Mouse (Mus musculus): Measurements from ENCODE around the gene Rhcg. TPM values are rescaled to one million over a fixed set of nuclear protein-coding genes. Genes with fewer than 3 reads are reported as not detected.

Rhcg gene
- polyA plus RNA-seq, 2 experiments from 2014 or later: not detected

DNA sequence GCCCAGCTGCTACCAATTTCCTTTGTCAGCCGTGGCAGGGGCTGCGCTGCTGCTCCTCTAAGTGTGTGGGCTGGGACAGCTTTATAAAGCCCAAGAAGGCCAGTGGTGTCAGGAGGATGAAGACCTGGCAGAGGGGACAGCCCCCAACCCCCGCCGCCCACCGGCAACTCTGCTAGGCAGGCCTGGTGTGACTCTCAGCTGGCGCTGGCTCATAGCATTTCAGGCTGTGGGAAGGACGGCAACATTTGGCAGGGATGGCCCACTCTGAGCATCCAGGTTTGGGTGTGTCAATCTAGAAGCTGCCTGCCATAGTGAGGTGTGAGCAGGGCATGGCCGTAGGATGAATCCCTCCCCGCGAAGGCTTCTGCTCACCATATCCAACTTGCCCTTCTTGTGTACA is 17.3 kb downstream of the Rhcg start:
- ATAC-seq: no peak

- peak; percentile 66 for ATAC-seq
Measured at GRCm38 (mm10) chr7:79594854-79595253, 22.6 kb downstream of the Rhcg start.

GRCm38 (mm10) chr7:79591812-79592731 is 25.4 kb downstream of the Rhcg start:
- peak; percentile 48 for ATAC-seq

GRCm38 (mm10) chr7:79590560-79591110 is 26.8 kb downstream of the Rhcg start:
- ATAC-seq: no peak

DNA sequence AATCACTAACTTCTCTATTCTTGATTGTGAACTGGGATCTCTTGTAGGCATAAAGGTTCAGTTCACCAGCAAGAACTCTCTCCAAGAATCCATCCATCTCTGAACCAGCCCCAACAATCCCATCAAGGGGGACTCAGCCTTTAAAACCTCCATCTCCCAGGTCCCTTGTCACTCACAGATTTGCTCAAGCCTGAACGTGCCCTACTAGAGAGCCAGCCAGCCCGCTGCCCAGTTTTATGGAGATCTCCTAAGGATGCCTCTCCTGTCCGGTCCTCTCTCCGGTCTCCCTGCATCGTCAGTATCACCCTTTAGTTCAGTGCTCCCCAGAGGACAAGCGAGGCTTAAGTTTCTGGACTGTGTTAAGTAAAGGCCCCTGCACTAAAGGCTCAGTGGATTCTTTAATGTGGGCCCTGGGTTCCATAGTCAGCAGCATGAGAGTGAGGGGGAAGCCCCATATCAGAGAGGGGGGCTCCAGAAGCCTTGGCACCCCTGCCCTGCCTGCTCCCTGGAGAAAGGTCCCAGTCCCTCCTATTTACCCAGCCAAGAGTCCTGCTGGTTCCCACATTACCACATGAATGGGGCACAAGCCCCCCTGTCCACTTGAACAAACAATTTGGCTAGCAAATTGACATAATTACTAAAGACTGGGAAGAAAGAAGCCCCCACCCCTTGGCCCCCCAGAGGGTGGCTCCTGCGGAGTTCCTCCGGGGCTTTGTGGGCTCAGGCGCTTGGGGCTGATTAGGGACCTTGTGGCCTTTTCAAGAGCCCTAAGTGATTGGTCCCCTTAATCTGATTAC is 27.5 kb downstream of the Rhcg start:
- ATAC-seq: no peak

DNA sequence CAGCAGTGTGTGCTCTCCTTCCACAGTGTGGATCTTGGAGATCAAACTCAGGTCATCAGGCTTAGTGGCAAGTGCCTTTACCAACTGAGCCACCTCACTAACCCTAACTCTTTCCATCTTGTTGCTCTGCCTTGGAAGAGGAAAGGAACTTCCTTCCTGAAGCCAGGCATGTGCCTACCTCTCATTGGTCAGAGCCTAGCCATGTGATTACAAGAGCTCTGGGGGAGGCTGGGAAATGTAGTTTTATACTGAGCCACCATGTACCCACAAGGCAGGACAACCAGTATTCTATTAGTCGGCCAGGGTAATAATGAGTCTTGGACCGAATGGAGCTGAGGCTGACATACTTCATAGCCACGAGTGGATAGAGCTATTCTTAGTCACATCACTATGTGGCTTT is 29.2 kb downstream of the Rhcg start:
- no peak for ATAC-seq

DNA sequence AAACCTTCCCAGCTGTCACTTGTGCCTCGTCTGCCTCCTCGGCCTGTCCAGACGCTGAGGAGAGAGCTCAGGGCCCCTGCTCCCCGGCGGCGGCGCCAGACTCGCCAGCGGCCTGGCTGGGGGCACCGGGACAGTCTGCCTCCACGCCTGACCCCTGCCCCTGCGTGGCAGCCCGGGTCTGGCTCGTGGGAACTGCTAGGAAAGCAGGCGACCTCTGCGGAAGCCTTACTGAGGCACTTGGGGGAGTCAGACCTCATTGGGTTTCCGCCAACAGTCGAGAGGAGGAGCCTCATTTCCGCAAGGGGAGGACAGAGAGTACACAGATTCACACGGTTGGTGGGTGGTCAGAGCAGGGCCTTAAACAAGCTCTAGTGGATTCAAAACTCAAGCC is 38.6 kb downstream of the Rhcg start:
- ATAC-seq: peak; percentile 72

DNA sequence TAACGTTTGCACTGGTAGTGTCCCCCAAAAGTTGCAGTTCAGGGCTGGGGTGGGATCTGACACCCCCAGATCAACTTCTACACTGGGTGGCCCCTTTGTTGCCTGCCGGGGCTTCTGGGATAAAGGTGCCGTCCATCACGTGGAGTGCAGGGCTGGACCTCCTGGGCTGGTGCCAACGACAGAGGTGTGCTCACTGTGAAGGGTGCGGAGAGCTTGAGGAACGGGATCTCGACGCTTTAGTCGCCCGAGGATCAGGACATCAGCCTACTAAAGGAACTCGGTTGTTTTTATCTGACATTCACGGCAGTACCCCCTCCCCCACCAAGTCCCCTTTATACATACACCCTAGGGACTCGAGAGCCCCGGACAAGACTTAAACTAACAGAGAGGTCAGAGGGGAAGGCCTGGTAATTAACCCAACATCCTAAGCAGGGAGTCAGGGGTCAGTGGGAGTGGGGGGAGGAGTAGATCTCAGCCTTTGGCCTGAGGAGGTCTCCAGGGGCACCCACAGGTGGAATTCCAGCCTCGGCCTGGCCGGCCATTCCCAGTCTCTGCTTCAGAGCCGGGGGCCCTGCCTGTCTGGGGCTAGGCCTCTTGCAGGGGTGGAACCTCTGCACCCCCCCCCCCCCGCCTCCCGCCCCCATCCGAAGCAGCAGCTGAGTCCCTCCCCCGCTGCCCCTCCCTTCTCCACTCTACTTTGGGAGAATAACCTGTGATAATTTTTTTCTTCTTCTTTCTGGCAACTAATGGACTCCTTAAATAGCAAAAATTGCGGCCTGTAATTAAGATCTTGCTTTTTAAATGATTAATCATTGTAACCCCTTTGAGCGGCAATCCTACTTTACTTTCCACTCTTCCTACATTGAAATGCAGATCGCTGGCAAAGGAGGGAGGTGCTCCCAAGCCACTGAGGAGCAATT is 39.3 kb downstream of the Rhcg start:
- no peak for ATAC-seq

DNA sequence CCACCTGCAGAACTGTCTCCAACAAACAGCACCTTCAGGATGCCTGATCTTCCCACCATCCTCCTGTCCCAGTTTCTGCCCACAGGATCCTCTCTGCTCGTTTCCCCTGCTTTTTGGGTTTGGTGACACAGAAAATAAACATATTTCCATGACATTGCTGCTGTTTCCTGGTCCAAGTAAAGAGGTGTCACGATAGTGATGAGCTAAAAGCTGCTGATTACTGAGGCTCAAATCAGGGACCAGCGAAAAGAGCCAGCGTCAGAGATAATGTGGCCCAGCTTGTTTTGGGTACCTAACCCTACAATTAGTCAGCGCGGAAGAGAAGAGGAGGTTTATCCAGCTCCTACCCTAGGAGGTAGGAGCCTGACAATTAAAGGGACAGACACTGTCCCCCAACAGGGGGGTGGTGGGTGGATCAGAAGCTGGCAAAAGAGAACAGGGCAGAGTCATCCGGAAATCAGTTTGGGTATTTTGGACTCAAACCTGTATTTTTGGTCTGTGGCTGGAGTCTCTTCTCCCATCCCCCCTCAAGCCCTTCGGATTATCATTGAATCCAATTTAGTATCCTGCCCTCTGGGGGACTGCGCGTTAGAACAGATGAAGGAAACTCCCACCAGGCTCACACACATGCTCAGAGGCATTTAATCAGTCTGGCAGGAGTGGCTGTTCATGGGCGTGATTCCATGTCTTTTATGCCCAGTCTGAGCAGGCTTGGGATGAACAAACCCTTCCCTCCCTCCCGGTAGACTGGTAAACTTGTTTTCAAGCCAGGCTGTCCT is 40.2 kb downstream of the Rhcg start:
- ATAC-seq: no peak

- no peak for ATAC-seq
Measured at GRCm38 (mm10) chr7:79576659-79577058, 40.8 kb downstream of the Rhcg start.

DNA sequence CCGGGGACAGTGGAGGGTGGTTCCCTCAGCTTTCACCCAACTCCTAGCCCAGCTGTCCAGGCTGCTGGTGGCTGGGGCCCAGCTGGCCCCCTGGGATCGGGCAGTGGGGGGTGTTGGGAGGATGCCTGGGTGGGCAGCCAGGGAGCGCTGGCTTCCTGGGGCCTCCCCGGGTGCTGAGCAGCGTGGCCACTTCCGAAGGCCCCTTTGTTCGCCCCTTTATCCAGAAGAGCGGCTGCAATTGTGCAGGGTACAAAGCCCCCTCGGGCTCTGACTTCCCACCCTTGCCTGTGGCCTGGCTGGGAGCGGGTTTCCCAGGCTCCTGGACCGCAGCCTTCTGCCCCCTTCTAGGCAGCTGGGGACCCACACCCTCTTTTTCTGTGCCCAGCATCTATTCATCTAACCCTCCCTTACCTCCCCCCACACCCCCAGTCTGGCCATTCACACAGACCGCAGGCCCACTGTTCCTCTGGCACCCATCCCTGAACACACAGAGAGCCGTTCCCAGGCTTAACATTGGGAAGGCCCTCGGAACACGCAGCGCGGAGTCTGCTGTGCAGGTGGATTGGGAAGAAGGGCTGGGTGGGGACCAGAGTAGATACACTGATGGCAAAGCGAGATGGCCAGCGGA is 45.2 kb downstream of the Rhcg start:
- no peak for ATAC-seq

- ATAC-seq: no peak
Measured at GRCm38 (mm10) chr7:79568937-79569535, 48.4 kb downstream of the Rhcg start.

DNA sequence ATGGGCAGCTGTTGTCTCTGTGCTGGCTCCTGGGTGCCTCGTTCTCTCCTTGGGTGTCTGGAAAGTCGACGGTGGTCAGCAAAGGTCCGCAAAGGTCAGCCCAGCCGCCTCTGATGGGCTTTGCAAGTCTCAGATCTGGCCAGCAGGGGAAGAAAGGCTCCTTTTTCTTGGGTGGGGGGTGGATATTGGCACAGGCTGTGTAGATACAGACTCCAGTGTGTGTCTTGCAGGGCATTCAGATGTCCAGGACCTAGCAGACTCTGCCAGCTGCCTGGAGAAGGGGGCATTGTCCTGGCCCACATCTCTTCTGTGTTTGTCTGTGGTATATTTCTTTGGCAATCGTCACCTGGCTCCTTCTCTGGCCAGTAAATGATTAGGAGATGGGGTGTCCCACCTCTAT is 49.2 kb downstream of the Rhcg start:
- no peak for ATAC-seq

- no peak for ATAC-seq
Measured at GRCm38 (mm10) chr7:79563675-79564074, 53.8 kb downstream of the Rhcg start.

DNA sequence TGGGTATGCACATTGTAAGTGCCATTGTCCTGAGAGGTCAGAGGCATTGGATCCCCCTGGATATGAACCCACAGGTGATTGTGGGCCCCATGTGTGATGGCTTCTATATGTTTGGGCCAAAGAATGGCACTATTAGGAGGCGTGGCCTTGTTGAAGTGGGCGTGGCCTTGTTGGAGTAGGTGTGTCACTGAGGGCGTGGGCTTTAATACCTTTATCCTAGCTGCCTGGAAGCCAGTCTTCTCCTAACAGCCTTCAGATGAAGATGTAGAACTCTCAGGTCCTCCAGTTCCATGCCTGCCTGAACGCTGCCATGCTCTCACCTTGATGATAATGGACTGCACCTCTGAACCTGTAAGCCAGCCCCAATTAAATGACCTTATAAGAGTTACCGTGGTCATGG is 55.1 kb downstream of the Rhcg start:
- ATAC-seq: no peak

DNA sequence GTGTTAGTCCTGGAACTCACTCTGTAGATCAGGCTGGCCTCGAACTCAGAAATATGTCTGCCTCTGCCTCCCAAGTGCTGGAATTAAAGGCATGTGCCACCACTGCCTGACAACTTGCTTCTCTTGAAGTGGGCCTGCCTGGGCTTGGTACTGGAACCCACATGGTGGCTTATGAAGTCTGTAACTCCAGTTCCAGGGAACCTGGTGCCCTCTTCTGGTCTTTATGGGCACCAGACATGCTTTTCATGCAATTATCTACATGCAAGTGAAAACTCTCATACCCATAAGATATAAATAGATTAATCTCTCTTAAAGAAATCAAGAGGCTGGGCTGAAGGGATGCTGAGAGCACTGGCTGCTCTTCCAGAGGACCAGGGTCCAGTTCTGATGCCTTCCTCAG is 58.8 kb downstream of the Rhcg start:
- ATAC-seq: no peak

DNA sequence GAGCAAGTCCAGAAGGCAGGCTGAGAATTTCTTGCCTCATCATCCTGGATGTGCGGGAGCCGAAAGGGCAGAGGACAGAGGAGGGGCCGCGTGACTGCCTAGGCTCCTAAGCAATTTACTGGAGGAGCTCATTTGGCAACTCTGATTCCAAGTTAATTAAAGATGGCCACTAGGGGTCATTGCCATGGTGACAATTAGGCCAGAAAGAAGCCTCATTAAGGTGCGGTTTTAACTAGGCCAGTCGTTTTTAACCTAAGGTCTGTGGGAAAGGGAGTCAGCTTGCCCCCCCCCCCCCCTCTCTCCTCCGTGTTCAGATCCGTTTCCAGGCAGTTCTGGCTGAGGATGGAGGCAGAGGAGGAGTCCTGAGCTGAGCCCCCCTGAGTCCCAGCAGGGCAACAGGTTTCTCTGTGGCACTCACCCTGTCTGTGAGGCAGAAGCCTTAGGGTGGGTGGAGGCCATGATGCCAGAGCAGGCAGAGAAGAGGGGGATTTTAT is 59.7 kb downstream of the Rhcg start:
- ATAC-seq: no peak

DNA sequence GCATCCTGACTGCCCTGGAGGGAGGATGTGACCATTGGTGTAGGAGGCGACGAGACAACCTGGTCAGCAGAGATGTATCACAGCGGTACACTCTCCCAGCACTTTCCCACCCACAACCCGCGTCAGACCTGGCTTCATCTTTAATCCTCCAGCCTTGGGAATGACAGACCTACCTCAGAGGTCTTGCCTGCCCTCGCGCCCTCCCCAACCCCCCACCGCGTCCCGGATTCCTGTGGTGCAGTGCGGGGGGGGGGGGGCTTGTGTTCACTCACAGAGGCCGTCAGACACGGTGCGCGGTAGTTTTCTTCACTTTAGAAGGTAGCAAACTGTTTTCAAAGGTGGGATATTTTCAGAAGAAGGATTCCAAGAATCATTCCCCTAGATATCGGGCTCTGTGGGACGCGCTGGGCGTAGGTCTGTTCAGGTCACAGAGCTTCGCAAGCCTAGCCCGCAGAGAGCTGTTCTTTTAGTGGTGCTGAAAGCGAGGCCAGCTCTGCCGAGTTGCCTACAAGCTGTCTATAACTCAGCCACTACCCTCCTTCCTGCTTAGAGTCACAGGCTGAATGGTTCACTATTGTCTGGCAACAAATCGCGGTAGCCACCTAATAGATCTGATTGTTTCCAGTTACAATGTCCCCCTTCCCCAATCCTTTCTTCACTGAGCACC is 62.0 kb downstream of the Rhcg start:
- no peak for ATAC-seq

- no peak for ATAC-seq
Measured at GRCm38 (mm10) chr7:79552702-79553101, 64.8 kb downstream of the Rhcg start.

Measured in CD4-positive, CD25-positive, alpha-beta regulatory T cell, adult 4 months (primary cell).